Mouse (Mus musculus) cerebellum, adult 2 months (tissue): Measurements from ENCODE around the gene Klhl18. TPM values are rescaled to one million over a fixed set of nuclear protein-coding genes. Genes with fewer than 3 reads are reported as not detected.

Experiments used
- DNase-seq, 2 experiments: peaks; one replicate each; pipeline ENCODE4 v3.0.0; 2021
- H3K27ac ChIP-seq: fragments of 200-500 bp; 2 replicates; pipeline ENCODE4 v1.5.1; 2012; ENCODE audit warnings: low read length, control low read depth, inconsistent platforms; ENCODE audit not compliant: insufficient read depth
- H3K27me3 ChIP-seq: fragments of 200-500 bp; 2 replicates; pipeline ENCODE4 v1.6.1; 2012; ENCODE audit warnings: inconsistent platforms, mild to moderate bottlenecking, low read length, moderate library complexity; ENCODE audit not compliant: control insufficient read depth, insufficient read depth
- H3K4me1 ChIP-seq: fragments of 200-500 bp; 2 replicates; pipeline ENCODE4 v1.6.1; 2011; ENCODE audit warnings: low read length; ENCODE audit not compliant: control insufficient read depth, insufficient read depth
- H3K4me3 ChIP-seq: fragments of 200-500 bp; replicated peaks from 2 replicates; pipeline ENCODE3; 2011; ENCODE audit warnings: mild to moderate bottlenecking, low read depth, low read length, control low read depth; ENCODE audit not compliant: insufficient read depth
- CTCF ChIP-seq: fragments of 200-500 bp; IDR thresholded peaks from 2 replicates; pipeline ENCODE4 v1.5.1; 2011; ENCODE audit warnings: low read depth, mild to moderate bottlenecking, control low read depth, low read length, moderate library complexity, borderline replicate concordance; ENCODE audit not compliant: insufficient read depth
- POLR2A ChIP-seq: fragments of 200-500 bp; IDR thresholded peaks from 2 replicates; pipeline ENCODE4 v1.6.1; 2011; ENCODE audit warnings: low read length, control low read depth, borderline replicate concordance; ENCODE audit not compliant: insufficient read depth
- WGBS: fragments of 180-500 bp; shearing (Covaris S2); methylation state at CpG from one replicate; pipeline ENCODE4 v1.1.7; 2018; 5-methylcytosine and 5-hydroxymethylcytosine counted together
- polyA plus RNA-seq: library from polyadenylated mRNA; depleted of rRNA; stranded (reverse); fragments of >200 nt; gene quantifications from 2 replicates; pipeline ENCODE4 v1.2.3, GENCODE M21; 2012

The Klhl18 gene
- polyA plus RNA-seq, 1 experiment = 25.9 TPM

DNA sequence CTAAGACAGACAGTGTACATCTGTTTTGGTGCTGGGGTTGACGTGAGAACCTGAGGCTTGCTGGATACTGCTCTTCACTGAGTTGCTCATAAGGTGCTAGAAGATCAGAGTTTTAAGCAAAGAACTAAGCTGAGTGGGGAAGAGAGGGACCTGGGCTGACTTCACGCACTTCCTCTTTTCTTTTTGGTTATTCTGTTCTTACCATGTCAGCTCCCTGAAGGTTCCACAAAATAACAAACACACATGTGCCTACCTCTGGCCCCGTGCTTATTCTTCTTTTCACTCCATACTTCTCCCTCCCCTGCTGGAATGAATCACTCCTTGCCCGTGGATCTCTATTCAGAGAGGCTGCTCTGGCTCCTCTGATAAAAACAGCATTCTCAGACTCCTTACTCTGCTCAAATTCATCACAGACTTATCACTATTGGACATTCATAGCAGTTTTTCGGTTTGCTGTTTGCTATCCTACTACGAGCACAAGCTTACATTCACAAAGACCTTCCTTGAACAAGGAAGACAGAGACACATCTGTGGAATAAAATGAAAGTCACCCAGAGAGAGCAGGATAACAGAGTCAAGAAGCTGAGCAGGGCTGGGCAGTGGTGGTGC lies 12.4 kb downstream of the Klhl18 start:
- Histone ChIP-seq H3K4me1 (no peaks in the 10 kb centered on the region), H3K27me3 (no peaks in the 10 kb centered on the region), H3K4me3 (no peak overlapping the region), H3K27ac (no peak overlapping the region)
- DNase-seq = no peak
- 94% methylated on average over 6 of the region's 6 CpGs for whole genome bisulfite sequencing
- TF ChIP-seq POLR2A = no peak
- TF ChIP-seq CTCF = no peak

DNA sequence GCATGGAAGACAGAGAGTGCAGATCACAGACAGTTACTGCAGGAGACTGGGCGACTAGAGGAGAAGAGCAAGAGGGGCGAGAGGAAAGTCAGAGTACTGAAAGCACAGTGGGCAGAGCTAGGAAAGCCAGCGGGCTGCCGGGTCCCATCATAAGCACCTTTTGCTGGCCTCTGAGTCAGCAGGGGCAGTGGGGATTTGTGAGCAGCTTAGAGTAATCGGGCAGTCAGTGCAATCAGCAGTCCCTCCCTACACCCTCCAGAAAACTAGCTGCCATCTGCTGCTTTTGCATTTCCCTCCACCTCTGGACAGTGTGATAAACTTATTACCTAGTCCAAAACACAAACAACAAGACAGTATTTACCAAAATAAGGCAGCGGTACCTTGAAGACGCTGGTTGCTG lies 14.2 kb downstream of the Klhl18 start:
- Histone ChIP-seq H3K4me1 (no peaks in the 10 kb centered on the region), H3K27me3 (no peaks in the 10 kb centered on the region), H3K4me3 (no peak overlapping the region), H3K27ac (no peak overlapping the region)
- WGBS = 86% methylated on average over 7 of the region's 7 CpGs
- no peak for DNase-seq
- TF ChIP-seq POLR2A = no peak
- no peak for TF ChIP-seq CTCF

DNA sequence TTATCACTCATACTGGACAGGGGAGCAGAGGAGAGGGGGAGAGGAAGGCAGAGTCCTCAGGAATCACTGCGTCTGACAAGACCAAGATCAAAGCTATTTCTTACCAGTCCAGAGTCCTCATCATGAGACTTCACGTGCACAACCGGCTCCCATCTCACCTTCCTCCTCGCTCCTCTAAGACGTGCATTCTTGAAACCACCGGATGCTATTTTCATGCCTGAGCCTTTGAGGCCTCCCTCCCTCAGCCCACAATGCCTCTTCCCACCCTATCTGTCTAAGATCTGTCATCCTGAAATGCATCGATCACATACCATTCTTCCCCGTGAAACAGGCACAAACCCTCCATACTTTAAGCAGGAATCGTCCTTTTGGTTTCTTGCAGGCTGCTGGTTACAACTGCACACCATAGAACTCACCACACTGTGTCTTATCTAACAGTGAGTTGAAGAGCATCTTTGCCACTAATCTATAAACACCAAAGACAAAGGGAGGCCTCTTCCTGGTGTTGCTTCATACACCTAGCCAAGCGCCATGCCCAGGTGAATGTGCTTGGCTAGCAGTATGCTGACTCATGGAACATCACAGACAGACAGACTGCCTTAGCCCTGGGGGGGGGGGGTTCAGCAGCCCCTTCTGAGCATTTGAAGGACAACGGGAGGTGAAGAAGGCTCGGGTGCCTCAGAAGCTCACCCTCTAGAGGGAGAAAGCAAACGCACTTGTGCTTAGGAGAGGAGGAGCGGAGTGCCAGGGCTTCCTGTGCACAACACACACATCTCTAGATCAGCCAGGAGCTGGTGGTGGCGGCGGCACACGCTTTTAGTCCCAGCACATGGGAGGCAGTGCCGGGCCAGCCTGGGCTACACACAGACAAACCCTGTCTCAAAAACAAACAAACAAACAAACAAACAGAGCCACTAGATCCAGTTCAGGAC lies 15.3 kb downstream of the Klhl18 start:
- TF ChIP-seq CTCF = no peak
- TF ChIP-seq POLR2A = no peak
- 86% methylated on average over 18 of the region's 18 CpGs for WGBS
- DNase-seq = no peak

DNA sequence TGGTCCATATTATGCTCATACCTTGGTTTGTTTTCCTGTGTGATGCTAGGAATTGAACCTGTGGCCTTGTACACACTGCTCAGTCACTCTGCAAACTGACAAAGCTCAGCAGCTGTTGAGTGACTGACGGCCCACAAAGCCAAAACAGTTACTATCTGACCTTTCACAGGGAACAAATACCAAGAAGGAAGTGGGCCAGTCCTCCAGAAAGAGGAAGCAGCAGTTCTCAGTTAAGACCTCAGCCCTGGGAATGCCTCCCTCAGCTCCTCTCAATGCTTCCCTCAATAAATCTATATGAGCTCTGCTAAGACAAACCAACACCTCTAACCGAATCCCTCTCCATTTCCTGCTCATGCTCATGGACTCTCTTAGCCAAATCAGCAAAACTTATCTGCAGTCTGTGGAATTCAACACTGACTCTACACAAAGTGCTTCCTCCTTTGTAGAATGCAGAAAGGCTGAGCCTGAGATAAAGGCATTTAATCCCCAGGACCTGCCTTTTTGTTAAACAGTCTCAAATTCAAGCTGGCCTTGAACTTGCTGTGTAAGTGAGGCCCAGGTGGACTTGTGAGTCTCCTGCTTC lies 17.3 kb downstream of the Klhl18 start:
- no peak overlapping the region for H3K4me3 ChIP-seq
- no peak for TF ChIP-seq POLR2A
- TF ChIP-seq CTCF = no peak
- no peaks in the 10 kb centered on the region for H3K4me1 ChIP-seq
- DNase-seq = no peak
- no peak overlapping the region for H3K27ac ChIP-seq
- H3K27me3 ChIP-seq = no peaks in the 10 kb centered on the region
- 87% methylated on average over 2 of the region's 2 CpGs for WGBS

More for the DNA sequence above, 15.3 kb downstream of the Klhl18 start:
- no peaks in the 10 kb centered on the region for H3K27me3 ChIP-seq
- H3K4me3 ChIP-seq = no peak overlapping the region
- H3K4me1 ChIP-seq = no peaks in the 10 kb centered on the region
- H3K27ac ChIP-seq = no peak overlapping the region

DNA sequence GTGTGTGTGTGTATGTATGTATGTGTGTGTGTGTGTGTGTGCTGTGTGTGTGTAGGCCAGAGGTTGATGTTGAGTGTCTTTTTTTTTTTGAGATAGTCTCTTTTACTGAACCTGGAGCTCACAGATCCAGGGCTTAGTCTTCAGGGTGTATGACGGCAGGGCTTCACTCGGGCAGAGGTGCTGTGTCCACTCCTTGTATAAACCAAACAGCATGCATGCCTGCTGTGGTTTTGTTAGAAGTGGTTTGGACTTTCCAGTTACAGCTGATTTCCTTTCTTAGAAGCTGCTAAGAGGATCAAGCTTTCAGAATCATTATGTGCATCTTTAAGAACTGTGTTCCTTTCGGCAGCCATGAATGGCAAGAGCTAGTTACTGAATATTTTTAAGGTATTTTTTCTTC lies 18.6 kb downstream of the Klhl18 start:
- 90% methylated on average over 3 of the region's 3 CpGs for WGBS

DNA sequence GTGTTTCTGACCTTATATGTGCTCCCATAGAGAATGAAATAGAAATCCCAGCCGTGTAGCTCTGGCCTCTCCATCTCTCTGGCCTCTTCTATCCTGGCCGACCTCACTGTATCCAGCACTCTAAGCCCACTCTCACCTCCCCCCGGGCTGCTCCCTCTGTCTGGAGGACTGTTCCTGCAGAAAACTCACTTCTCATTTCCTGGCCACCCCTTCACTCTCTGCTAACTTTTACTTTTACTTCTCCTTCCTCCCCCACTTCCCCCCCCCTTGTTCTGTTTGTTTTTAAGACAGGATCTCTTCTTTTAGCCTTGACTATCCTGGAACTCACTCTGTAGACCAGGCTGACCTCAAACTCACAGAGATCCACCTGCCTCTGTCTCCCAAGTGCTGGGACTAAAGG lies 24.0 kb downstream of the Klhl18 start:
- Histone ChIP-seq H3K27me3 (no peaks in the 10 kb centered on the region), H3K4me1 (peaks cover 3% of the 10 kb centered on the region), H3K27ac (no peak overlapping the region), H3K4me3 (no peak overlapping the region)
- no peak for DNase-seq
- TF ChIP-seq POLR2A = no peak
- no peak for TF ChIP-seq CTCF
- 85% methylated on average over 3 of the region's 3 CpGs for WGBS

More for the DNA sequence above, 18.6 kb downstream of the Klhl18 start:
- no peak overlapping the region for H3K27ac ChIP-seq
- H3K27me3 ChIP-seq = no peaks in the 10 kb centered on the region
- no peak for TF ChIP-seq CTCF
- TF ChIP-seq POLR2A = no peak
- H3K4me3 ChIP-seq = no peak overlapping the region
- DNase-seq = no peak
- H3K4me1 ChIP-seq = no peaks in the 10 kb centered on the region

DNA sequence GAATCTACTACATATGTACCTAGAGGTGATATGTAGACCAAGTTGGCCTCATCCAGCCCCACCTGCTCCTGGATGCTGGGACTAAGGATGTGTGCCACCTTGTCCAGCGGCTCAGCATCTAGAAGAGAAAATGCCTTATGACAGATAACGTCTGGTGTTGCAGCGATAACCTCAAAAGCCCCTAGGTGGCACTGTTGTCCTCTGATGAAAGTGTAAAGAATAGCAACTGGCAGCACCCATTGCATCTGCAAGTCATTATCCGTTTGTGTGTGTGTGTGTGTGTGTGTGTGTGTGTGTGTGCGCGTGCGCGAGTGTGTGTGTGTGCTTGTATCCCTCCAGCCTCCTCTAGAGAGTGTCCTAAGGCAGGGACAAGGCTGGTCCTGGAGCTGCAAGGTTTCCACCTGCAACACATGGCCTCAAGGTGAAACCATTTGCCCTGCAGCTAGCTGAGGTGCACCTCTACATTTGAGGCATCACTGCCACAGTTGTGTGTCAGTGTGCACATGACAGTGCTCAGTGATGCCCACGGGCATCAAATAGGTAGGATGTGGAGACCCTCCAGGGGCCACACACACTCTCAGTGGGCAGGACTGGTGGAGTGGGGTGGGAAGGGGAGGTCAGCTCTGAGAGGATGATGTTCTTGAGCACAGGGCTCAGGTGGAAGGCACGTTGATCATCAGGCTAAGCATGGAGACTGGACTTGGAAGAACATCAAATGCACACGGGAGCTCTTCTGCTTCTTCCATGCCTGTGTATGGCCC lies 27.5 kb downstream of the Klhl18 start:
- no peak overlapping the region for H3K27ac ChIP-seq
- 16% methylated on average over 11 of the region's 11 CpGs for WGBS
- H3K4me1 ChIP-seq = peaks cover 3% of the 10 kb centered on the region
- H3K27me3 ChIP-seq = no peaks in the 10 kb centered on the region
- TF ChIP-seq POLR2A (no peak), CTCF (peak; percentile 76)
- no peak overlapping the region for H3K4me3 ChIP-seq
- peak; percentile 67 to 72 for DNase-seq
